Mouse (Mus musculus) cerebellum, postnatal 4 days (tissue): ENCODE data around the gene Chst7.

Experiments
- DNase-seq, 2 experiments: peaks; one replicate each; pipeline ENCODE4 v3.0.0; 2022; ENCODE audit warnings: low spot score in 2 of 2, mixed read lengths in 1 of 2

Chst7 gene

GRCm38 (mm10) chrX:20059381-20059971, at the start of gene Chst7:
TSS of gene Chst7 (plus strand) at chrX:20059560.
- DNase-seq, result peak in 1 of 2 experiments; percentile 26

- no peak for DNase-seq
Observed at GRCm38 (mm10) chrX:20012211-20012610, 47.1 kb upstream of the Chst7 start.

- DNase-seq, result no peak
Observed at GRCm38 (mm10) chrX:20020942-20021341, 38.4 kb upstream of the Chst7 start.

- DNase-seq, result peak in 1 of 2 experiments; percentile 12
Observed at GRCm38 (mm10) chrX:20060096-20060768, 872 bp downstream of the Chst7 start.

DNA sequence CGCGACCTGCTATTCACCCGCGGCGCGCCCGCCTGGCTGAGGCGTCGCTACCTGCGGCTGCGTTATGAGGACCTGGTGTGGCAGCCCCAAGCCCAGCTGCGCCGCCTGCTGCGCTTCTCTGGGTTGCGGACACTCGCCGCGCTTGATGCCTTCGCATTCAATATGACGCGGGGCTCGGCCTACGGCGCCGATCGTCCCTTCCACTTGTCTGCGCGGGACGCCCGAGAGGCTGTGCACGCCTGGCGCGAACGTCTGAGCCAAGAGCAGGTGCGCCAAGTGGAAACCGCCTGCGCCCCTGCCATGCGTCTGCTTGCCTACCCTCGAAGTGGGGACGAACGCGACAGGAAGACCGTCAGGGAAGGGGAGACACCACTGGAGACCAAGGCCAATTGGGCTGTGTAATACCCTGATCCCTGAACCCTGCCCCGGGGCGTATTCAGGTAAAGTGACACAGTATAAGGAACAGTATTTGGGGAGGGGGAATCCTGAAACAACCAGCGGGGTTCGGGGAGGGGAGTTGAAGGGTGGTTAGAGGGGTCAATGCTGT, 1.5 kb downstream of the Chst7 start:
- DNase-seq, result no peak

GRCm38 (mm10) chrX:20061764-20062480, 2.6 kb downstream of the Chst7 start:
- no peak for DNase-seq

DNA sequence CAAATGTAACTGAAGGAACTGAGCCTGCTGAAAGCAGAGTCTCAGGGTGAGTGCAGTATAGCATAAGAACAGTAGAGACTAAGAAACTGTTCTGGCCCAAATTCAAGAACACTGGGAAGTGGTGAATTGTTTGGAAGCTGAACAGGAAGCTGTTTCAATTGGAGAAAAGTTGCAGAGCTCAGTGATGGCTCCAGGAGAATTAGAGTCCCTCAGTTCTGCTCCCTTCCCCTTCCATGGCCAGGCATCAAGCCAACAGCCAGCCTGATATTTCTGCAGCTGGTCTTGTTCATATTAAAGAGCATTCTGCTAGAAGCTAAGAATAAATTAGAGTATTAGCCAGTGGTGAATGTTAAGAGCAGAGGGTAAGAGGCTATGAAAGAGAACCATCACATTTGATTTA, 7.3 kb downstream of the Chst7 start:
- no peak for DNase-seq

GRCm38 (mm10) chrX:20070196-20070595, 10.8 kb downstream of the Chst7 start:
- DNase-seq, result no peak

DNA sequence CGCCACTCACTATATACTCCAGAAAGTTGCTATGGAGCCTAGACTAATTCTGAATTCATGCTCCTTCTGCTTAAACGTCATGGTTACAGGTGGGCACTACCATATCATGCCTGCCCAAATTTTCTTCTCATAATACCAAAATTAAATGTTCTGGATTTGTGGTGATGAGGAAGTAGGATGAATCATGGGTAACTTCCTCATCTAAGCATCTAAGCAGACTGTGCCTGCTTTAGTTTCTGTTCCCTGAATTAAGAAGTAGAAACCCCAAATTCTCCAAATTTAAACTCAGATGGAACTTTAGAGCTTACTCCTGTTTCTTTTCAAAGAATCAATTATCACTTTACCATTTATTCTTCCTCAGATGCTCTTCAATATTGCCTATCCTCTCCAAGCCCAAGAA, 58.4 kb downstream of the Chst7 start:
- DNase-seq, result no peak

GRCm38 (mm10) chrX:20125481-20125880, 66.1 kb downstream of the Chst7 start:
- peak in 1 of 2 experiments; percentile 2 for DNase-seq

DNA sequence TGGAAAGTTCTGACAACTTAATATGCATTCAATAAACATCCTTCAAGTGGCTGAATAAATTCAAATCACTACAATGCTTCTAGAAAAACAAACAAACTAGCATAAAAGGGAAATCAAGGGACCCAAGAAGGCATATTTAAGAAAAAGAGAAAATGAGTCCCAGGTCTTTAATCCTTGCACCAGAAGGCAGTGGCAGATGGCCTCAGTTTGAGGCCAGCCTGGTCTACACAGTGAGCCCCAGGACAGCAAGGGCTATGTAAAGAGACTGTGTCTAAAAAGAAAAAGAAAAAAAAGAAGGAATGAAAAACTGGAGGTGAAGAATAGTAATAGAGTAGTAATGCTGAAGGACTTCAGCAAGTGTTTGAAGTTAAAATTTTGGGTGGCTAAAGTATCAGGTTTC, 69.6 kb downstream of the Chst7 start:
- no peak for DNase-seq

DNA sequence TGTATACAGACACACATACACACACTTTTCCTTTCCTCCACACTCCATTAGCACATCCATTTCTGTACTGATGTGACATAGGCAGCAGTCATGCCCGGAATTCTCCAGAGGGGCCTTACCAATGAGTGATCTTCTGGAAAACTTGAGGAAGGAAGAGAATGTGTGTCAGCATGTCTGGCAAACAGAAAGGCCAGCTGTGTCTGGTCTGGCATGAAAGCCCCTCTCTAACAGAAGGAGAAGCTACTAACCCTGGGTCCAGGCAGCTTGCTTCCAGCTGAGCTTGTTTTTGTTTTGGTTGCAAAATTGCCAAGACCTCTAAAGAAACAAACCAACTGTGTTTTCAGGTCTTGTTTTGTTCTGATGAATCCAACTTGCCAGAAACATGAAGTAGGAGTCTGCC, 70.1 kb downstream of the Chst7 start:
- DNase-seq, result no peak
